Comparison of ENCODE assay signal across 26 mouse cellular contexts in the genomic region with DNA sequence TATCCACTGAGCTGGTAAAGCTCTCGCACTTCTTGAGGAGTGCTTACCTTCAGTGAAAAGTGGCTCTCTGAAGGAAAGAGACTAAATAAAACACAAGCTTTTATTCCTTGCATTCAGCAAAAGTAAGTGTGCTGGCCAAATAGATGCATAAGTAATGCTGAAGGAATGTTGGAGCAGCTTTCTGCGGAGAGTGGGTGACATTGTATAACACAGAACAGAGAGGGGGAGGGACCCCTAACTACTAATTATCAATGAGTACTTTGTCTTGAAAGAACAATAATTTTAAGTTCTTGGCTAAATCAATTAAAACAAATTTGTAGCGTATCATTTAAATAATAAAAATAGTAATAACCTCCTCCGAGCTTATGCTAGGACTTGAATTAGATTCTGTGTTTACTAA. TPM values are rescaled to one million over a fixed set of nuclear protein-coding genes. Genes with fewer than 3 reads are reported as not detected.
A peak's percentile ranks its signal among the peaks of the same experiment; 100 is the strongest.
DNase-seq lines count a peak whose midpoint lies in the region; ATAC-seq and TF ChIP-seq lines count a peak whose summit lies in the region.
"Had no signal": no experiment of that assay in that cellular context is flagged by ENCODE, and none has a peak within 500 bp of the region (broad histone marks: within the 10 kb centered on the region; RNA-seq: fewer than 3 reads in every experiment).

No protein-coding gene starts in this region.

- no peak overlapping the region for H3K4me3 ChIP-seq in forebrain, embryonic 16.5 days (replicated peaks; ENCODE audit: low read length)
- H3K4me3 ChIP-seq in forebrain, embryonic 10.5 days: no peak overlapping the region
- H3K4me3 ChIP-seq in heart, embryonic 15.5 days: no peak overlapping the region
- H3K4me3 ChIP-seq: embryonic facial prominence, embryonic 13.5 days; intestine, embryonic 15.5 days; limb, embryonic 10.5 days; limb, embryonic 15.5 days; liver, embryonic 13.5 days; neural tube, embryonic 15.5 days had no signal

- H3K27ac ChIP-seq in forebrain, embryonic 16.5 days (ENCODE audit: low read length): no peak overlapping the region
- H3K27ac ChIP-seq in forebrain, embryonic 10.5 days: no peak overlapping the region
- peak overlapping the region; percentile 80 for H3K27ac ChIP-seq in heart, embryonic 15.5 days
- H3K27ac ChIP-seq: embryonic facial prominence, embryonic 13.5 days; intestine, embryonic 15.5 days; limb, embryonic 10.5 days; limb, embryonic 15.5 days; liver, embryonic 13.5 days; neural tube, embryonic 15.5 days had no signal

- peak; percentile 66 for ATAC-seq in forebrain, embryonic 16.5 days
- no peak for ATAC-seq in heart, embryonic 15.5 days (replicated peaks; ENCODE audit: insufficient number of reproducible peaks, insufficient read depth, low FRiP score, low read depth)
- ATAC-seq in inflammation-experienced regulatory T-cells, adult 6 months: no peak

- no peak for DNase-seq in forebrain, embryonic 10.5 days (ENCODE audit: extremely low spot score, low spot score)
- DNase-seq in heart, postnatal 25 days (ENCODE audit: low spot score): no peak
- DNase-seq in NIH3T3 (ENCODE audit: low read depth): peak; percentile 32
- DNase-seq in brain, embryonic 14.5 days (ENCODE audit: low read depth): peak; percentile 78
- DNase-seq: adrenal gland, postnatal 10 days; B cell, adult 2 months; cerebellum, adult 11-12 months; cerebellum, adult 9-11 months; embryo, embryonic 11 days; gastrocnemius, postnatal 36 days; layer of hippocampus, postnatal 36 days; liver, embryonic 13.5 days; lung, adult 2 months; lung, postnatal 14 days; retina, postnatal 1 day; right cerebral cortex, postnatal 14 days; thymus, postnatal 4 days had no signal

- TF ChIP-seq POLR2A in brain, embryonic 14.5 days (IDR thresholded peaks at IDR 0.05; ENCODE audit: borderline replicate concordance, extremely low read depth, insufficient read depth, insufficient read length, poor library complexity, severe bottlenecking): no peak

- no peak overlapping the region for H3K9ac ChIP-seq in forebrain, embryonic 16.5 days (replicated peaks; ENCODE audit: low read depth, low read length)
- no peak overlapping the region for H3K9ac ChIP-seq in heart, embryonic 15.5 days
- H3K9ac ChIP-seq: embryonic facial prominence, embryonic 13.5 days; intestine, embryonic 15.5 days; limb, embryonic 15.5 days; liver, embryonic 13.5 days; neural tube, embryonic 15.5 days had no signal

- intact Hi-C loops in heart, postnatal 25 days (cut with DNase I): no loop called here

- H3K36me3 ChIP-seq in forebrain, embryonic 16.5 days (ENCODE audit: control insufficient read depth, insufficient read depth): no peaks in the 10 kb centered on the region
- no peaks in the 10 kb centered on the region for H3K36me3 ChIP-seq in forebrain, embryonic 10.5 days (replicated peaks)
- peaks cover 30% of the 10 kb centered on the region for H3K36me3 ChIP-seq in heart, embryonic 15.5 days
- H3K36me3 ChIP-seq: embryonic facial prominence, embryonic 13.5 days; intestine, embryonic 15.5 days; limb, embryonic 10.5 days; limb, embryonic 15.5 days; liver, embryonic 13.5 days; neural tube, embryonic 15.5 days had no signal

- no peaks in the 10 kb centered on the region for H3K27me3 ChIP-seq in forebrain, embryonic 16.5 days (replicated peaks; ENCODE audit: control insufficient read depth, insufficient read depth, low read length)
- H3K27me3 ChIP-seq in forebrain, embryonic 10.5 days (ENCODE audit: poor library complexity, severe bottlenecking): no peaks in the 10 kb centered on the region
- no peaks in the 10 kb centered on the region for H3K27me3 ChIP-seq in heart, embryonic 15.5 days
- H3K27me3 ChIP-seq: embryonic facial prominence, embryonic 13.5 days; intestine, embryonic 15.5 days; limb, embryonic 15.5 days; liver, embryonic 13.5 days; neural tube, embryonic 15.5 days had no signal

- H3K9me3 ChIP-seq in forebrain, embryonic 16.5 days (ENCODE audit: control insufficient read depth, low read length): no peaks in the 10 kb centered on the region
- H3K9me3 ChIP-seq in forebrain, embryonic 10.5 days: no peaks in the 10 kb centered on the region
- H3K9me3 ChIP-seq in heart, embryonic 15.5 days (replicated peaks): no peaks in the 10 kb centered on the region
- H3K9me3 ChIP-seq: embryonic facial prominence, embryonic 13.5 days; intestine, embryonic 15.5 days; limb, embryonic 10.5 days; limb, embryonic 15.5 days; liver, embryonic 13.5 days; neural tube, embryonic 15.5 days had no signal

- 34% methylated on average over 4 of the region's 4 CpGs for WGBS in forebrain, embryonic 16.5 days
- 89% methylated on average over 4 of the region's 4 CpGs for WGBS in forebrain, embryonic 10.5 days
- 61% methylated on average over 4 of the region's 4 CpGs for WGBS in heart, embryonic 15.5 days

- peaks cover 8% of the 10 kb centered on the region for H3K4me1 ChIP-seq in forebrain, embryonic 16.5 days (replicated peaks; ENCODE audit: control insufficient read depth, insufficient read depth, low read length)
- H3K4me1 ChIP-seq in forebrain, embryonic 10.5 days: peaks cover 15% of the 10 kb centered on the region
- peaks cover 60% of the 10 kb centered on the region for H3K4me1 ChIP-seq in heart, embryonic 15.5 days (replicated peaks)
- H3K4me1 ChIP-seq: embryonic facial prominence, embryonic 13.5 days; intestine, embryonic 15.5 days; limb, embryonic 10.5 days; liver, embryonic 13.5 days; neural tube, embryonic 15.5 days had no signal

- TF ChIP-seq CTCF in brain, embryonic 14.5 days (IDR thresholded peaks at IDR 0.05; ENCODE audit: borderline replicate concordance, extremely low read depth, insufficient read depth, insufficient read length): no peak

- H3K4me2 ChIP-seq in forebrain, embryonic 16.5 days (ENCODE audit: low read length): no peak overlapping the region
- no peak overlapping the region for H3K4me2 ChIP-seq in heart, embryonic 15.5 days
- H3K4me2 ChIP-seq: embryonic facial prominence, embryonic 13.5 days; intestine, embryonic 15.5 days; limb, embryonic 15.5 days; liver, embryonic 13.5 days; neural tube, embryonic 15.5 days had no signal

RNA-seq across cellular contexts. Expression of a gene that starts 29.2 kb away (rescaled TPM):
- 4.2 and 4.6 TPM in 2 replicates for polyA plus RNA-seq in forebrain, embryonic 16.5 days (2015; fragmentation: Nextera tagmentation; extraction: Ambion mirVana)
- polyA plus RNA-seq in forebrain, embryonic 10.5 days (2016; fragmentation: Nextera tagmentation; extraction: Ambion mirVana): 1.8 and 2.2 TPM in 2 replicates
- polyA plus RNA-seq in heart, embryonic 15.5 days (2015; fragmentation: Nextera tagmentation; extraction: Ambion mirVana): 1,445 and 1,519 TPM in 2 replicates
- 1,000 to 10,000 TPM; 1,826 to 1,902 TPM for total RNA-seq in heart, postnatal 25 days (2021)
- polyA plus RNA-seq in brain, embryonic 14.5 days (2012; rRNA removed): 3.4 and 4.8 TPM in 2 replicates
- polyA plus RNA-seq in inflammation-experienced regulatory T-cells, adult 6 months (2017; shearing (Covaris generic)): 10 to 100 TPM in 1 of 3 experiments, 1 to 10 TPM in 2; 2.5 to 36.2 (median 6.1) TPM
- total RNA-seq: monocyte, adult 5-6 weeks had no signal

RNA-seq across cellular contexts. Expression of a gene that starts 53.5 kb away (rescaled TPM):
- polyA plus RNA-seq in forebrain, embryonic 16.5 days (2015; fragmentation: Nextera tagmentation; extraction: Ambion mirVana): 5.3 and 5.8 TPM in 2 replicates
- 20.5 and 24.8 TPM in 2 replicates for polyA plus RNA-seq in forebrain, embryonic 10.5 days (2016; fragmentation: Nextera tagmentation; extraction: Ambion mirVana)
- 10.1 and 12.1 TPM in 2 replicates for polyA plus RNA-seq in heart, embryonic 15.5 days (2015; fragmentation: Nextera tagmentation; extraction: Ambion mirVana)
- 10 to 100 TPM; 87.6 to 93.6 TPM for total RNA-seq in heart, postnatal 25 days (2021)
- 7.5 and 7.8 TPM in 2 replicates for polyA plus RNA-seq in brain, embryonic 14.5 days (2012; rRNA removed)
- 10 to 100 TPM; 17.2 to 24.3 (median 20.9) TPM for polyA plus RNA-seq in inflammation-experienced regulatory T-cells, adult 6 months (2017; shearing (Covaris generic))

Comparison
In these comparisons a context has a peak if more than half of its experiments do, and no peak if none do; other contexts are left out.
1. DNase-seq: peak in NIH3T3 (single experiment) and brain, embryonic 14.5 days (single experiment); none in forebrain, embryonic 10.5 days (single experiment) and heart, postnatal 25 days (single experiment).
2. RNA of a gene that starts 29.2 kb away (polyA plus RNA-seq): 1,445 to 1,519 TPM in heart, embryonic 15.5 days; 2.5 to 36.2 TPM in inflammation-experienced regulatory T-cells, adult 6 months, 4.2 to 4.6 TPM in forebrain, embryonic 16.5 days, 3.4 to 4.8 TPM in brain, embryonic 14.5 days and 1.8 to 2.2 TPM in forebrain, embryonic 10.5 days; every median in the first group is over 10 times any median in the second.